Mouse (Mus musculus): ENCODE data around the gene Gm45716. TPM values are rescaled to one million over a fixed set of nuclear protein-coding genes. Genes with fewer than 3 reads are reported as not detected.

The Gm45716 gene
- polyA plus RNA-seq, 1 experiment from 2014 or later = 48.7 TPM

DNA sequence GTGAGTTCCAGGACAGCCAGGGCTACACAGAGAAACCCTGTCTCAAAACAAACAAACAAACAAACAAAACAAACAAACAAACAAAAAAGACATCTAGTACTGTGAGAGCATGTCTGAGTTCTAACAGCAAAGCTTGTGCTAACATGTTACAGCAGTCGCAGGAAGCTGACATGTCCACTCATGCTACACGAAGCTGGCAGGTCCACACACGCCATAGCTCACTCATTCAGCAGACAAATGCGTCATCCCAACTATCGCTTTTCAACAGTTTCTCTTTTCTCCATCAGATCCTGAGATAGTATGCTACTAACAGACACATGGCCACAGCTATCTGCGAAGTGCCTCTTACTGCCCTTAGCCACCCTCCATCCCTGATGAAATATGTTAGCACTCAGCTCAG, 10.1 kb upstream of the Gm45716 start:
- DNase-seq (no peak), ATAC-seq (no peak)
- Histone ChIP-seq H3K27ac (ENCODE audit: low read depth) (no peak overlapping the region), H3K4me3 (ENCODE audit: low read depth, low read length) (no peak overlapping the region), H3K4me1 (ENCODE audit: insufficient read depth) (no peaks in the 10 kb centered on the region), H3K27me3 (ENCODE audit: insufficient read depth, low read length) (no peaks in the 10 kb centered on the region), H3K9me3 (ENCODE audit: low read length) (no peaks in the 10 kb centered on the region), H3K9ac (replicated peaks) (no peak overlapping the region), H3K36me3 (replicated peaks; ENCODE audit: insufficient read depth, low read length) (no peaks in the 10 kb centered on the region), H3K4me2 (ENCODE audit: low read depth, low read length) (no peak overlapping the region)
- TF ChIP-seq CTCF (IDR thresholded peaks at IDR 0.05; ENCODE audit: low read depth) (no peak), EP300 (IDR thresholded peaks at IDR 0.05; ENCODE audit: low read depth) (no peak)
- WGBS (ENCODE audit: insufficient replicate concordance) = 80% methylated on average over 6 of the region's 6 CpGs

DNA sequence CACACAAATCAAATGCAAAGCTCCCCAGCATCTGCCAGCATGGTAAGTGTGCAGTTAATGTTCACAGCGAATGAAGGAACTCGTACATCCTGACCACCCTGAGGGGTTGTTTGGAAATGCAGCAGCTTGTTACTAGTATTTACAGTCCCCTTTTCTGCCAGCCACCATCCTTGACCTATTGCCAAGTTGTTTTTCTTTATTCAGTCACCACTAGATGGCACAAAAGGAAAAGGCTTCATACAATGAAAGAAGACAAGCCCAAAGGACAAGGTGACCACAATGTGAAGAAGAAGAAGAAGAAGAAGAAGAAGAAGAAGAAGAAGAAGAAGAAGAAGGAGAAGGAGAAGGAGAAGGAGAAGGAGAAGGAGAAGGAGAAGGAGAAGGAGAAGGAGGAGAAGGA, 4.1 kb upstream of the Gm45716 start:
- no peaks in the 10 kb centered on the region for H3K27me3 ChIP-seq (ENCODE audit: insufficient read depth, low read length)
- no peaks in the 10 kb centered on the region for H3K4me1 ChIP-seq (ENCODE audit: insufficient read depth)
- H3K9ac ChIP-seq (replicated peaks) = no peak overlapping the region
- H3K27ac ChIP-seq (ENCODE audit: low read depth) = no peak overlapping the region
- DNase-seq (peak; percentile 16), ATAC-seq (no peak)
- no peaks in the 10 kb centered on the region for H3K36me3 ChIP-seq (replicated peaks; ENCODE audit: insufficient read depth, low read length)
- no peaks in the 10 kb centered on the region for H3K9me3 ChIP-seq (ENCODE audit: low read length)
- 5% methylated on average over 2 of the region's 2 CpGs for WGBS (ENCODE audit: insufficient replicate concordance)
- TF ChIP-seq EP300 (IDR thresholded peaks at IDR 0.05; ENCODE audit: low read depth) (no peak), CTCF (IDR thresholded peaks at IDR 0.05; ENCODE audit: low read depth) (peak; percentile 68)
- no peak overlapping the region for H3K4me2 ChIP-seq (ENCODE audit: low read depth, low read length)
- no peak overlapping the region for H3K4me3 ChIP-seq (ENCODE audit: low read depth, low read length)

DNA sequence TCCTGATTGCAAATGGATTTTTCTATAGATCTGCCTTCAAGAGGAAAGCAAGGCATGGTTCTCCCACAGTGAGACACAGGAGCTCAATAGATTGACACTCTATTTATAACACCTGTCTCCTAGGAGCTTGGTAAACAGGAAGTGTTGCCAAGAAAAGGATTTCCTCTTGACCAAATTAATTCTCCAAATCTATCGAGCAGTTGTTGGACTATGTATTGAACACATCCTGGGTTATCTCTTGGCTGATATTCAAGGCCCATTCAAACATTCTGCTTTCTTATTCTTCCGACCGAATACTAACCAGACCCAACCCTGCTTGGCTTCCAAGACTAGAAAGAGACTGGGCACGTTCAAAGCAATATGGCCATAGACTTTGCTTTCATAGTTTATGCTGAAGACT, 2.7 kb upstream of the Gm45716 start:
- no peak for ATAC-seq
- H3K27ac ChIP-seq (ENCODE audit: low read depth) = no peak overlapping the region
- TF ChIP-seq CTCF (IDR thresholded peaks at IDR 0.05; ENCODE audit: low read depth) (no peak), EP300 (IDR thresholded peaks at IDR 0.05; ENCODE audit: low read depth) (no peak)
- H3K4me3 ChIP-seq (ENCODE audit: low read depth, low read length) = no peak overlapping the region
- H3K4me2 ChIP-seq (ENCODE audit: low read depth, low read length) = no peak overlapping the region
- DNase-seq = no peak
- no peaks in the 10 kb centered on the region for H3K36me3 ChIP-seq (replicated peaks; ENCODE audit: insufficient read depth, low read length)
- H3K27me3 ChIP-seq (ENCODE audit: insufficient read depth, low read length) = no peaks in the 10 kb centered on the region
- no peaks in the 10 kb centered on the region for H3K4me1 ChIP-seq (ENCODE audit: insufficient read depth)
- H3K9ac ChIP-seq (replicated peaks) = no peak overlapping the region
- 55% methylated on average over 4 of the region's 4 CpGs for WGBS (ENCODE audit: insufficient replicate concordance)
- H3K9me3 ChIP-seq (ENCODE audit: low read length) = no peaks in the 10 kb centered on the region

DNA sequence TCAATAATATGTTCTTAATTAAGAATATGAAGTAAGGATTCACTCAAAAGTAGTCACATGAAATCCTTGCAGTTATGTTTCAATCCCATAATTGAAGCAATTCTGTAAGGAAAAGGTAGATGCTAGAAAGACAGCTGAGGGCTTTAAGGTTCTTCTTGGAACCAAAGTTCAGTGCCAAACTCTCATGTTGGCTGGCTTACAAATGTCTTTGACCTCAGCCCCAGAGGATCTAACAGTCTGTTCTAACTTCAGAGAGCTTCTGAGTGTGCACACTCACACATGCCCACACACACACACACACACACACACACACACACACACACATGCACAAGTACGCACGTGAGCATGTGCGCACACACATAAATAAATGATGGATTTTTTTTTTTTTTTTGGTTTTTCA, 2.7 kb downstream of the Gm45716 start:
- ATAC-seq (no peak), DNase-seq (no peak)
- Histone ChIP-seq H3K27me3 (ENCODE audit: insufficient read depth, low read length) (no peaks in the 10 kb centered on the region), H3K9ac (replicated peaks) (no peak overlapping the region), H3K36me3 (replicated peaks; ENCODE audit: insufficient read depth, low read length) (no peaks in the 10 kb centered on the region), H3K4me3 (ENCODE audit: low read depth, low read length) (no peak overlapping the region), H3K4me1 (ENCODE audit: insufficient read depth) (no peaks in the 10 kb centered on the region), H3K9me3 (ENCODE audit: low read length) (no peaks in the 10 kb centered on the region), H3K27ac (ENCODE audit: low read depth) (no peak overlapping the region), H3K4me2 (ENCODE audit: low read depth, low read length) (no peak overlapping the region)
- TF ChIP-seq EP300 (IDR thresholded peaks at IDR 0.05; ENCODE audit: low read depth) (no peak), CTCF (IDR thresholded peaks at IDR 0.05; ENCODE audit: low read depth) (no peak)
- WGBS (ENCODE audit: insufficient replicate concordance) = 90% methylated on average over 3 of the region's 3 CpGs

DNA sequence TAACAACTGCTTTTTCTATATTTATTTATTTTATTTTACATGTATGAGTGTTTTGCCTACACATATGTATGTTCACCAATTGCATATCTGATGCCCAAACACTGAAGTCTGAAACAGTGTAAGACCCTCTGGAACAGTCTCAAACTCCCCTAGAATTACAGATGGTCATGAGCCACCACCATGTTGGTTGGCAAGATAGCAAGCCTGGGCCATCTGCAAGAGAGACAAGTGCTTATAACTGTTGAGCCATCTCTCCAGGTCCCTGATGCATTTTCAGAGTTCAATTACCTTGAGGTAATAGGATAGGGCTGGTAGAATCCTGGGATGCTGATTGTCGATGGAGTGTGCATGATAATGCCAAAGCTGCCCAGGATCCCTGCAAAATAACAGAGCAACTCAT, 7.5 kb downstream of the Gm45716 start:
- H3K4me2 ChIP-seq (ENCODE audit: low read depth, low read length) = no peak overlapping the region
- DNase-seq (no peak), ATAC-seq (no peak)
- H3K27me3 ChIP-seq (ENCODE audit: insufficient read depth, low read length) = no peaks in the 10 kb centered on the region
- H3K4me1 ChIP-seq (ENCODE audit: insufficient read depth) = 0 out of 2 replicates have a peak, but pooled peaks cover 3% of the 10 kb centered on the region
- no peak overlapping the region for H3K27ac ChIP-seq (ENCODE audit: low read depth)
- H3K36me3 ChIP-seq (replicated peaks; ENCODE audit: insufficient read depth, low read length) = no peaks in the 10 kb centered on the region
- no peaks in the 10 kb centered on the region for H3K9me3 ChIP-seq (ENCODE audit: low read length)
- H3K9ac ChIP-seq (replicated peaks) = no peak overlapping the region
- TF ChIP-seq EP300 (IDR thresholded peaks at IDR 0.05; ENCODE audit: low read depth) (no peak), CTCF (IDR thresholded peaks at IDR 0.05; ENCODE audit: low read depth) (no peak)
- H3K4me3 ChIP-seq (ENCODE audit: low read depth, low read length) = no peak overlapping the region
- WGBS (ENCODE audit: insufficient replicate concordance) = 57% methylated on average over 1 of the region's 1 CpGs

DNA sequence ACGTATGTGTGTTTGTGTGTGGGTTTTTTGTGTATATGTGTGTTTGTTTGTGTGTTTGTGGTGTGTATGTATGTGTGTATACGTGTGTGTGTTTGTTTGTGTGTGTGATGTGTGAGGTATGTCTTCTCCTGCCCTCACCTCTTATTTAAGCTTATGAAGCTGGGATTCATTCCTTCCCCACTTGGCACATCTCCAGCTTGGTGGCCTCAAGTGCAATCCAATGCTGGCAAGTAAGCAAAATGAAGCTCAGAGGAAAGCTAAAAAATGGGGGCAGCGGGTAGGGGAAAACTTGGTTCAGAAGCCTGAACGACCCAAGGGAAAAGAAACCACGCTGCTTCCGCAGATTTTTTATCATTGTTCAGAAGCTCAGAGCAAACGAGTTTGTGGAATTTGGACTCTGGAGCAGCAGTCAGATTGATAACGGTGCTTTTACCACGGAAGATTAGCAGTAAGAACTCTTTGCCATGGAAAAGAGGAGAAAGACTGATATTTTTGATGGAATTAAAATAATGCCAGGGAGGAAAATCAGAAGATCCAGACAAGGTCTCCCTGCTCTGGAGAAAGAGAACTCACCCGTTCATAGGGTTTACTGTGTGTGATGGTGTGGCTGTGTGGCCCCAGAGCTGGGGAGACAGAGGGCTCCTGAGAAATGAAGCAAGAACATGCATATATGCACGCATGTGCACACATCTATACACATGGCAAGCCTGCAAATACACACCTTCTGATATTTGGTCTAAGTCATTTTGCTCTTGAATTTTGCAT, 8.5 kb downstream of the Gm45716 start:
- Histone ChIP-seq H3K4me1 (ENCODE audit: insufficient read depth) (0 out of 2 replicates have a peak, but pooled peaks cover 3% of the 10 kb centered on the region), H3K4me2 (ENCODE audit: low read depth, low read length) (peak overlapping the region; percentile 51), H3K9ac (replicated peaks) (no peak overlapping the region), H3K27me3 (ENCODE audit: insufficient read depth, low read length) (no peaks in the 10 kb centered on the region), H3K9me3 (ENCODE audit: low read length) (no peaks in the 10 kb centered on the region), H3K36me3 (replicated peaks; ENCODE audit: insufficient read depth, low read length) (no peaks in the 10 kb centered on the region), H3K4me3 (ENCODE audit: low read depth, low read length) (no peak overlapping the region), H3K27ac (ENCODE audit: low read depth) (no peak overlapping the region)
- DNase-seq = no peak
- TF ChIP-seq CTCF (IDR thresholded peaks at IDR 0.05; ENCODE audit: low read depth) (no peak), EP300 (IDR thresholded peaks at IDR 0.05; ENCODE audit: low read depth) (no peak)
- 56% methylated on average over 11 of the region's 11 CpGs for WGBS (ENCODE audit: insufficient replicate concordance)
- ATAC-seq = no peak
